Mouse (Mus musculus) 3134 (cell line): Measurements from ENCODE around the gene Spata19.
A peak's percentile ranks its signal among the peaks of the same experiment; 100 is the strongest.

ENCODE experiments used
- DNase-seq: peaks from one replicate; pipeline ENCODE4 v3.0.0-alpha.2; 2011; ENCODE audit warnings: low spot score; ENCODE audit not compliant: insufficient read length; ENCODE audit errors: extremely low read depth

The Spata19 gene

DNA sequence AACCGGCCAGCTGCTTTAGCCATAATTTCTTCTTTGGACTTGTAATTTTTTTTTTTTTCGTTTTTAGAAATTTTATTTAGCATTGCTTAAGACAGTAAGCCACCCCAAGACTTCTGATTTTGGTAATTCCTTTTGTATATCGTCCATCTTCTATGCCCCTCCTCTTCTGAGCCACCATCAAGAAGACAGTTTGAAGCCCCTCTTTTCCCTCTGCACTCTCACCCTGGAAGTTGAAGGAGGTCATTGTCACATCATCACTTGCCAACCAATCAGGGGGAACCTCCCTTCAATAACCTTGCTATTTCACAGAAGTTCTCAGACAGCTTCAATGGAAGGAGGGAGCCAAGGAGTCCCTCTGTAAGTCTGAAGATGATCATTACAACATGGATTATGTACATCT lies at the start of gene Spata19:
TSS of gene Spata19 (plus strand) at position 301 of the 400 bp plus-strand sequence.
- no peak for DNase-seq

DNA sequence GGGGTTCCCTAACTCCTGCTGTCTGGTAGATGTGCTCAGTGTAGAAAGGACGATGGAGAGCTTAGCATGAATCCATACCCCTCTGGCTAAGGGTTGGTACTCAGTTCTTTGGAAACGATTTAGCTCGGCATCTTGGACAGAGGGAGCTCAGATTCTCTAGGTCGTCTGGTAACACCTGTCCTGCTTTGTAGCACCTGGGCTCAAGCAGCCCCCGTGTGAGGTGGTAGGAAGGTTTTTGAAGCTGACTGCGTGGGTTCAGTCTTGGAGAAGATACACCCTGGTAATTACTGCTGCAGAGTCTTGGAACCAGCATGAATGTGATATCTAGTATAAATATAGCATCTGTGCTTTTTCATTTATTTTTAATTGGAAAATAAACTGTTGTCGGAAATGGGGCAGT lies 43.5 kb upstream of the Spata19 start:
- DNase-seq, result no peak

DNA sequence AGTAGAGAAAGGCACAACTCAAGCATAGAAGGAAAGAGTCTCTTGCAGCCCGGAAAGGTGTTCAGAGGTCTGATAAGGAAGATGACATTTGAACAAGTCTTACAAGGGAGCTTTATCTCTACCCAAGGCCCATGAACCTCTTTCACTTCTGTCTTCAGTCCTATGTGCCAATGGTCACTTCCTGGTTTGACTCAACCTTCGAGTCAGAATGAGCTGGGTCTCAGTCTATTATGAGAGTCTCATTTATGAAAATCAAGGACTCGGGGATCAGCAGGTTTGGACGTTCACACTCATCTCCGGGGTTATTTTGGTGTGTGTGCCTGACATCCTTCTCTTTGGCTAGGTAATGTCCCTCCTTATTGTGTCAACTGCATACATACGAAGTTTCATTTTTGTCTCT lies 38.7 kb upstream of the Spata19 start:
- no peak for DNase-seq

DNA sequence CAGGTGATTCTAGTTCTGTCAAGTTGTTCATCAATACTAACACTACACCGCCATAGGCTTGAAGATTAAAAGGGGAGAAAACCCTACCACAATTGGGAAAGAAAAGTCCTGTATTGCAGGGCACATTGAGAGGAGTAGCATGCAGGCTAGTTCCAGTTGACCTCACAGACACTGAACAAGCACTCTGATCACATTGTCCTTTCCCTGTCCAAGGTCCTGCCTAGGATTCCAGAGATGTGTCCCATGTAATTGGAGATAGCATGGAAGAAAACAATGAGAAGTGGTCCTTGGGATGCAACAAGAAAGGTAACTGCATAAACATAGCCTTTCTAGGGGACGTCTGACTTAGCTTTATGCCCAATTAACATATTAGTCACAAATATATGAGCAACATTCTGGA lies 29.4 kb upstream of the Spata19 start:
- no peak for DNase-seq

DNA sequence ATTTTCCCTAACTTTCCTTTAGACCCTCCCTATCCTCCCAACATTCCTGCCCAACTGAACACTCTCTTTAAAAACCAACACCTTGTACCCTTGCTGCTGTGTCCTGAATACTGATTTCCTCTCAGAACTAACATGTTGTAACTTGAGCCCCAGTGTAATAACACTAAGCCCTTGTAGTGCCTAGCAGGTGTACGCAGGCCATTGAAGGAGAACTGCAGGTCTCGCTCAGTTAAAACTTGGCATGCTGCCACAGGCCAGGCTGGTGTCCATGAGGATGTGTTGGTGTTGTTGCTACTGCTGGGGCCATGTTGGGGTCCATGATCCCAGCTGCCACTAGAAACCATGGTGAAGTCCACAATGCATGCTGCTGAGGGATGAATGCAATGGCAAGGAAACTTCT lies 27.5 kb upstream of the Spata19 start:
- no peak for DNase-seq

DNA sequence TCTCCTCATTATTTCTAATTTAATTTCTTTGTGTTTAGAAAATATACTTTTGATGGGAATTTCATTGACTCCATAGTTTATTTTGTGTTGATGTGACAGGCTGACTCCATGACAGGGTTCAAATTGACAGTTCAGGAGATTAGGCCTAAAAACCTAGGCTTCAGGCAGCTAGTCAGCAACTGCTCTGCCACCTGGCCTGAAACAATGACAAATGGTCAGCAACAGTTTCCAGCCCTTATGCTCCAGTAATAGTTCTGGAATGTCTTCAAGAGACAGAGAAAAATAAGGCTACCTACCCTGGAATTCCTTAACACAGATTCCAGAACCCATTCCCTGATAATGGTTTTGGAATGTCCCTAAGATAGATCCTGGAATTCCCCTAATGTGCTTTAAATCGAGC lies 20.9 kb upstream of the Spata19 start:
- no peak for DNase-seq

DNA sequence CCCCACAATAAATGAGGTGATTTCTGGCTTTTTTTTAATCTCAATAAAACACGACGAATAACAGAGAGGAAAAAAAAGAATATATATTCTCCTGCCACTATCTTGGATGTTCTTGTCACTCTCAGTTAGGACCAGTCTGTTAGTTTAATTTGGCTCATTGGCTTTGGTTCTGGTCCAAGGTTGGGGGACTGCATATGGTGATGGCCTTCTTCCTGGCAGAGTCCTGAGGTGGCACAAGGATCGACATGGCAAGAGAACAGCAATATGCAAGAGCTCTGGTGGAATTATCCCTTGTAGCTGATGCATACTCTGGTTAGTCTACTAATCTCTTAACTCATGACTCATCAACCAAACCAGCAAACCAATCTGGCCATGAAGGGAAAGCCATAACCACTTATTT lies 9.6 kb upstream of the Spata19 start:
- DNase-seq, result no peak

DNA sequence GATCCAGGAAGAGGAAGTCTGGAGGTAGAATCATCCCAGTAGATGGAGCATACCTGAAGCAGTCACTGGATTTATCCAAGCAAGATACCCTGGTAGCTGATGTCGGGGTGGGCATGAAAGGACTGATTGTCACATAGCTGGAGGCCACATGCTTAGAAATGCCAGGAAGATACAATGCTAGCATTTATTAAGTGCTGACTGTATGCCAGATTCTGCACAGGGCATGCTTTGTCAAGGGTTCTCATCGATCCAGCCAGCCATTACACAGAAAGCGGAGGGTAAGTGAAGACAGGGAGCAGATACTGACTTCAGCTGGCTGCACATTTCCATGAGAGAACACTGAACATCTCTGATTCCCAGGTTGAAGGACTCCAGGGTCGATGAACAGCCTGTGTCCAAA lies 4.6 kb downstream of the Spata19 start:
- no peak for DNase-seq

DNA sequence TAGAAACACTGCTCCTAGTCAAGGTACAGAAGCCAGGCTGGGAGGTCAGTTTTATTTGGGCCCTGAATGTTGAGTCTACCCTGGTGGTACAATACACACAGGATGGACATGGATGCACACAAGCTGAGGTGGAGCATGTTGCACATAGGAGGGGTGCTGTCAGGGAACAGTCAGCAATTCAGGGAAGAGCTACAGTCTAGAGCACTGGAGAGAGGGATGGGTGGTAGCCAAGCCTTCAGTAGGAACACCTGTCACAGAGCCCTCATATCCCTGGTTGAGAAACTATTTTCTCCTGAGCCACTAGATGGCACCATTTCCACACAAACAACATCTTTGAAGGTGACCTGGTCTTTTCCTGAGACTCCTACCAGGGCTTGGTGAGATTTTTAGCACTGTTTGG lies 13.1 kb downstream of the Spata19 start:
- DNase-seq, result no peak

DNA sequence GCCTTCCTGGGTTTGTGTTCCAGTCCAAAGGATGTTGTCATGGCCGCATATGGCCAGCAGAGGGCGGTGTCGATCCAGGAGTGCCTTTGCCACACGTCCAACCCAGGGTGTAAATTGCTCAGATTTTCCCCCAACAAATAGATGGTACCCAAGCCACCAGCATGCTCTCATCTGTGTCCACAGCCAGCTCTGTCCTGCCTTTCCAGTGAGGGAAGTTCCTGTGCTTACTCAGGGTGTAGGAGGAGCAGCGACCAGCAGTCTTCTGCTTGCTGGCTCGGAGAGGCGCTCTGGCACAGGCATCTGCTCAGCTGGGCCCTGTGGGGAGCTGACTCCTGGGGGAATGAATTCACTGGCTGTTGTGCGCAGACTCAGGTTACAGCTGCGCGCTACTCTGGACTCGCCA lies 17.5 kb downstream of the Spata19 start:
- DNase-seq, result peak; percentile 16

DNA sequence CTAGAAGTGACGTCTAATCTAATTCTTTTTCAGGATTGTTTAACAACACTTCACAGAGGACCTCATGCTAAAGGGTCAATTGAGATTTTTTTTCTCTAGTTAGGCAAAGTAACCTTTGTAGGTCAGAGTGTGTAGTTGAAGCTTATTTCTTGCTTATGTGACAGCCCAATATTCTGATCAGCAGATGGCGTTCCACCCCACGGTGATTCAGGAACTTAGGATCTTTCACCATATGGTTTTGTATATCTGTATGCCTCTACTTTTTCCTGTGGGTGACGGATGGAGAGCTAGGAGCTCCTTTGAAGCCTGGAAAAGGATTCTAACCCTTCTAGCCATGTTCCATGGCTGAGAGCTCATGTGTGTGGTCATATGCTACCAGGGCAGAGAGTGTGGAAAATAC lies 27.9 kb downstream of the Spata19 start:
- no peak for DNase-seq

DNA sequence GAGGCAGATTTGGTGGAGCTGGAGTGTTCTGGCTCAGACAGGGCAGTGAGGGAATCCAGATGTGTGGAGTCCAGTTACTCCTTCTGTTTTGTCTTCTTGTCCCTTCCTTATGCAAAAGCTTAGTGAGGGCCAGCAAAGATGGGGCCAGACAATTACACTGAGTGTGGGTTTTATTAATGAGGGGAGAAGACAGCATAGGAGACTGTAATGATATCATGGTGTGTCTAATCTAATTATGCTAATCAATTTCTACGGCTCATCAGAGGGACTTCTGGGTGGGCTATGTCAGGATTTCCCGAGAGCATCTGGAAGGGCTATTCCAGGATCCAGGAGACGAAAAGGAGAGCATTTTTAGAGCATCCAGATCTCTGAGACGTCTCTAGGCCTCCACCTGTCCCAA lies 32.0 kb downstream of the Spata19 start:
- DNase-seq, result no peak

DNA sequence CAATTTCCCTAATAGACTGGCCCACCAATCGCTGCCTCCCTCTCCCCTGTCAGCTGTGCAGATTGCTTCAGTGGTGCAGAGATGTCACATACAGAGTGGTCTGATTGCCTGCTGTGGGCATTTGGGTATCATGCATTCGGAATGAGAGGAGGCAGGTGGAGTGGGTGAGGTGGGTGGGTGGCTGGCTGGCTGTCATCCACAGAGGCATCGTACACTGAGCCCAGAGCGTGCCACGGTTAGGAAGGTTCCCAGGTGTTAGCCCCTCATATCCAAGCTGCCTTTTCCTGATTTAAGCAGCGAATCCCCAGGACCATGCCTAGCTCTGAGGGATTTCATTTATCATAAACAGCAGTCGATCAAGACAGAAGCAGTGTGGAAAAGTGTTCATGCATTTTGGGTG lies 36.7 kb downstream of the Spata19 start:
- no peak for DNase-seq

DNA sequence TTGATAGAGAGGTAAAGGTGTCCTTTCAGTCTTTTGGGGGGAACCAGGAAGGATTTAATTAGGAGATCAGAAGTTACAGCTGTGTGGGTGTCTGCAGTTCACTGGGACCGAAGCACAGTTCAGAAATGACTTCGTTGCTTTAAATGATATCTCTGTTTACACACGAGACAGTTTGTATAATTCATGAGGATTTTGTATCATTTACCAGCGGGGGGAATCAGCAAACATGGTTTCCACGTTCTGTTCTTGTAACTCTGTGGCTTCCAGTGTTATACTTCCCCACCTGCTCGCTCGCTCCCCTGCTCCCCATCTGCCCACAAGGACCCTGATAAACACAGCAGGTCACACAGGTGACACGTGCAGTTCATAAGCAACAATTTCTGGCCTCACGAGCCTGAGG lies 39.3 kb downstream of the Spata19 start:
- no peak for DNase-seq

DNA sequence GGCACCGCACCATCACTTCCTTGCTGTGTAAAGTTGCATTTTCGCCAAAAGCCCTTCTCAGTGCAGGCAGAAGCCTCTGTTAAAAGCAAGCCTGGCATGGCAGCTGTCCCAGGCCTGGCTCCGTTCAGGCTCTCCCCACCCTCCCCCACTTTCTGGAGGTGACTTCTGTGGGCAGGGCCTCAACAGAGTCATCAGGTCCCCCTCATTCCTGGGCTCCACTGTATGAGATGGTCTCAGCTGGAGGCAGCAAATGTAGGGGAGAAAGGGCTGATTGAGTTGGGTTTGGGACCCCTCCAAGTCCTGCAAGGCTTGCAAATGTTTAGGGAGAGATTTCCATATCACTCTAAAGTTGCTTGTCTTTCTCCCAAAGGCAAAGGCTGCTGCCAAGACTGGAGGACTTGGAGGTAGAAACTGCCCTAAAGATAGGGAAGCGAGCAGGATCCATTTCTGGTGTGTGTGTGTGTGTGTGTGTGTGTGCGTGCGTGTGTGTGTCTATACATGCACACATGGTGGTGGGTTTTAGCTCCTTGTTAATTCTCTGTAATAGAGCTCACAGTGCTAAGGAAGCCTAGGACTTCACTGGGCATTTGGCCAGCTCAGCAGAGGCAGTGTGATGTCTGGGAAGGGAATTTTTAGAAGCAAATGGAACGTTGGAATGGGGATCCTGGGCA lies 40.9 kb downstream of the Spata19 start:
- no peak for DNase-seq

DNA sequence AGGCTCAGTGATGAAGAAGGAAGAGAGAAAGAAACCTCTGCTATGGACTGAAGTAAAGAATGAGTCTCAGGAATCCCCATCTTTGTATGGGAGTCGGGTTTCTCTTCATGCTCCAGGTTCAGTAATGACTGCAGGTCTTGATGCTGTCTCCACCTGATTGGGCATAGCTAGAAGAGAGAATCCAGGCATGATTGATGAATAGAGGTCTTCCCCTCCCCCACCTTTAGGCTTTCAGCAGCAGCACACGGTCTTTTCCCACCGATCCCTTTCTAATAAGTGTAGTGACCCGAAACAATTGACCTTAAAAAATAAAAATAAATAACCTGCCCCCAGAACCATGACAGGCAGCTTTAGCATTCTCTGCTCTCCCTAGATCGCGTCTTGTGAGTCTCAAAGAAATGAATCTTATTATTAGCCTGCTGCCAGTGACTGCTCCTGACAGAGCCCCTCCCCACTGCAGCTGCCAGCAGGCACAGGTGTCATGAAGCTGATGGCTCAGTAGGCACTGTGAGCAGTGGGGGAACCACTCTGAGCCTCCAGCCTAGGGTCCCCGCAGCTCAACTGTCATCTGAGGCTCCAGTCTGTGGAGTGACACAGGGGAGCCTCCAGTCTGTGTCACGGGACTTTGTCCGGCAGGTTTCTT lies 53.3 kb downstream of the Spata19 start:
- no peak for DNase-seq
